Mouse (Mus musculus): ENCODE data around the gene Qsox1.

GRCm38 (mm10) chr1:155741378-155741945 is 71.2 kb downstream of the Qsox1 start:
- TF ChIP-seq GATA1 (IDR thresholded peaks at IDR 0.05; ENCODE audit: borderline replicate concordance, low read length) (no peak), FLI1 (IDR thresholded peaks at IDR 0.05; ENCODE audit: low read length) (no peak)
